Mouse (Mus musculus): ENCODE results near the gene Rgs10. TPM values are rescaled to one million over a fixed set of nuclear protein-coding genes. Genes with fewer than 3 reads are reported as not detected.

Gene Rgs10
- total RNA-seq, 2 experiments from 2014 or later: 47.2 to 48.8 TPM

GRCm38 (mm10) chr7:128414433-128414832 is 4.1 kb downstream of the Rgs10 start:
- DNase-seq (ENCODE audit: low spot score in 2 of 2): no peak
- intact Hi-C loops (cut with DNase I): no loop called here

DNA sequence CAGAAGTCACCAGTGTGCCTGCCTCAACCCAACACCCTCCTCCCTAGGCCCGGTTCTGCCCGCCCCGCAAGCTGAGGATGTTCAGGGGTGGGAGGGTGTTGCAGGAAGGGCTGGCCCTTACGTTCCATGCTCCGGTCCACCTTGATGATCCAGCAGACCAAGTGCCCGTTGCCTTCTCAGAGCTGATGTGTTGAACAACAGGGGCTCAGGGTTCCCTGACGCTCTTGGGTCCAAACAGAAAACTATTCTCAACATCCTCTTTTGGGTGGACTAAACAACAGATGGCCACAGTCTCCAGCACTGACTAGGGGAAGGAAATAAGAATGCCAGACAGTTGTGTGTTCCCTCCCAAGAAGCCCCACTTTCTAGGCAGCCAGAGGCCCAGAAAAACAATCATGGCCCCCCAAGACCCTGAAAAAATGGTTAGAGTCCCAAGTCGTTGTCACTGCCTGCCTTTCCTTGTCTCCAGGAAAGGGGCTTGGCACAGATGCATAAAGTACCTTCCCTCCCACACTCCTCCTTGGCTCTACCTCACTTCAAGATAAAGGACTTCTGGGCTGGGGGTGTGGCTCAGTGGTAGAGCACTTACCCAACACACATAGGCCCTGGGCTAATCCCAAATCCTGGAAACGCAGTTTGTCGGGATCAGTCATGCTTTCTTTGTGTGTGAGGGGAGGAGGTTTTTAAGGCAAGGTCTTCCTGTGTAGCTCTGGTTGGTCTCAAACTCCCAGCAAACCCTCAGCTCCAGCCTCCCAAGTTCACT is 6.3 kb downstream of the Rgs10 start:
- peak in 1 of 2 experiments; percentile 16 for DNase-seq (ENCODE audit: low spot score in 2 of 2)
- intact Hi-C loops (cut with DNase I): no loop called here

- intact Hi-C loops (cut with DNase I): no loop called here
- no peak for DNase-seq (ENCODE audit: low spot score in 2 of 2)
Measured at GRCm38 (mm10) chr7:128410708-128411413, 7.7 kb downstream of the Rgs10 start.

- DNase-seq (ENCODE audit: low spot score in 2 of 2): no peak
- intact Hi-C loops (cut with DNase I): no loop called here
Measured at GRCm38 (mm10) chr7:128408265-128408664, 10.3 kb downstream of the Rgs10 start.

GRCm38 (mm10) chr7:128403988-128404387 is 14.6 kb downstream of the Rgs10 start:
- DNase-seq (ENCODE audit: low spot score in 2 of 2): no peak
- intact Hi-C loops (cut with DNase I): no loop called here

DNA sequence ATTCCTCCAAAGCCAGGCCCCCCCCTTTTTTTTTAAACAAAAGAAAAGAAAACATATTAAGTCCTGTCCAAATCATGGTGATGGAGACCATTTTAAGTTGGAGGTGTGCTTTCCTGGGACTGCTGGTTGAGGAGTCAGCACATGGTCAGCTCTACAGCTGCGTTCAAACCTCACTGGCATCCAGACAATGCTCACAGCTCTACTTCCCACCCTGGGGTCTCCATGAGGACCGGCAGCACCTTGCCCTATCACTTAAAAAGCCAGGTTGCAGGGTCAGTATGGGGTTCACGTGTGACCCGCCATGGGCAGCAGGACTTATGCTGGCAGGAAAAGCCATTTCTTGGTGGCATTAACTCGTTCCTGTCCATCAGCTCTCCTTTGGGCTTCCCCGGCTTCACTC is 15.0 kb downstream of the Rgs10 start:
- intact Hi-C loops (cut with DNase I): no loop called here
- DNase-seq (ENCODE audit: low spot score in 2 of 2): no peak

DNA sequence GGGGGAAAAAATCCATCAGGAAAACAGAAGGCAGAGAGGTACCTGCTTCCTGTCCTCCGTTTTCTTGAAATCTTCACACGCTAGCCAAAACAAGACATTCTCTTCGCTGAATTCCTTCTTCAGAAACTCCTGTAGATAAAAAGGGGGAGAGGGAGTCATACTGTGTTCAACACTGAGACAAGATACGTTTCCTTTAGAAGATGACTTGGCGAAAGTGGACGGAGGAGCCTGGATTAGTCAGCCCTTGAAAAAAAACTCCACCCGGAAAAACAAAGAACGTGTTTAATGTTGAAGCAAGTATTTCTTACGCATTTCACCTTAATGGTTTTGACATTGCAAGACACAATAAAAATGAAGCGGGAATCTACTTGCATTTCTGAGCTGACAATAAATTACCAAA is 15.4 kb downstream of the Rgs10 start:
- no peak for DNase-seq (ENCODE audit: low spot score in 2 of 2)
- intact Hi-C loops (cut with DNase I): no loop called here

GRCm38 (mm10) chr7:128402577-128402976 is 16.0 kb downstream of the Rgs10 start:
- intact Hi-C loops (cut with DNase I): no loop called here
- DNase-seq (ENCODE audit: low spot score in 2 of 2): no peak

DNA sequence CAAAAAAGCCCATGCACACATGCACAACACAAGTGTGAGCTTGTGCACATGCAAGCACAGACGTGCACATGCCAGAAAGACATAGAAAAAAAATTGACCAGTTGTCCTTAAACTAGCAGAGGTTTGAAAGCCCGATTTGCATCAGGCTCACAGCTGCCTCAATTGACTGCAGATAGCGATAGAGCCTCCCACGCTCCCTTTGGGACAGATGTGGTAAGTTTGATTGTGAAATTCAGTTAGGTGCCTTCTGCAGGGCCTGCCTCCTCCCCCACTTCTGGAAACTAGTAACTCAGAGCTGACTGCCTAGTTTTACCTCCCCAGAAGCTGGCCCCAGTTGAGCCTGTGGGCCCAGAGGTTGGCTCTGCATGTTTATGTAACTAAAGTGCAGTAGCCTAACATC is 19.9 kb downstream of the Rgs10 start:
- DNase-seq (ENCODE audit: low spot score in 2 of 2): no peak
- intact Hi-C loops (cut with DNase I): no loop called here

- intact Hi-C loops (cut with DNase I): no loop called here
- no peak for DNase-seq (ENCODE audit: low spot score in 2 of 2)
Measured at GRCm38 (mm10) chr7:128397066-128397465, 21.5 kb downstream of the Rgs10 start.

DNA sequence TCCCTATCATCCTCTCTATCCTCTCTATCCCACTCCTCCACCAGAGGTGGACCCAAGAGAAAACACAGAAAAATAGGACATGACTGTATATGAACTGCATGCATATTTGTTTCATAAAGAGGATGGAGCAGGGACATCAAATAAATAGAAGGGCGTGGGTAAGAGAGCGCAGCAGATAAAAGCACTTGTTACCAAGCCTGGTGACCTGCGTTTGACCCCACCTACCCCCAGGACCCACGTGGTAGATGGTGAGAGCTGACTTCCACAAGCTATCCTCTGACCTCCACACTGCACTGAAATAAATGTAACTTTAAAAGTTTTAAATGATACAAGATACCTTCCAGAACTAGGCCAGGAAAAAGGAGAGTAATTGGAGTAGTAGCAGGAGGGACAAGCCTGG is 24.8 kb downstream of the Rgs10 start:
- no peak for DNase-seq (ENCODE audit: low spot score in 2 of 2)
- intact Hi-C loops (cut with DNase I): no loop called here

- DNase-seq (ENCODE audit: low spot score in 2 of 2): no peak
- intact Hi-C loops (cut with DNase I): no loop called here
Measured at GRCm38 (mm10) chr7:128392972-128393314, 25.6 kb downstream of the Rgs10 start.

- intact Hi-C loops (cut with DNase I): no loop called here
- peak; percentile 45 to 60 for DNase-seq (ENCODE audit: low spot score in 2 of 2)
Measured at GRCm38 (mm10) chr7:128392071-128392971, 26.2 kb downstream of the Rgs10 start.

DNA sequence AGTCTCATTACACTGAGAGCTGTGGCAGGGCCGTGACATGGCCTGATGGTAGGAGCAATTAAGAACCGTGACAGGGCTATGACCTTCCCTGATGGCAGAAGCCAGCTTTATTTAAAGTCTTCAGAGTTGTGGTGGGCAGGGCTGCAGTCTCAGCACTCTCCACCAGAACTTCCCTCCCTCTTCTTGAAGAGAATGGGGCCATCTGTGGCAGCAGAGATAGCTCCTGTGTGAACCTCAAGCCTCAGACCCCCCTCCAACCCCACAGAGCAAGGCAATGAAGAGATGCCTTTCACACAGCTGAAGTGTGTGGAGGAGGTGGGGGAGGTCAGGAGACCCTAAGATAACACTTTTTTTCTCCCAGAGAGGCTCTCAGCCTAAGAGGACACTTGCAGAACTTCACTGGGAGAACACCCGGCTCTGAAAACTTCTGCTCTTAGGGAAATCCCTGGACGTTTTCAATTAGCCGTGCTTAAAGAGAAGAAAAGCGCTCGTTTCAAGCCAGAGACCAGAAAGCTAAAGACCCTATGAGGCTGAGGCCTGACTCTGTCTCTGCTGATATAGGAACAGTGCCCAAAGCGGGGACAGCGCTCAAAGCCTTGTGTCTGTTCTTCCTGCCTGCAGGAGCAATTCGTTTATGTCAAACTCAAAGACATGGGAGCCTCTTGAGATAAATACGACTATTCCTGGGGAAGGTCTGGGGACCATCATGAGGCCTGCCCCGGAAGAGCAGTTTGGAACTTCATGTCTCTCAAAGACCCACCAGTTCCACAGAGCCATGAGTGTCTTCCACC is 27.1 kb downstream of the Rgs10 start:
- no peak for DNase-seq (ENCODE audit: low spot score in 2 of 2)

DNA sequence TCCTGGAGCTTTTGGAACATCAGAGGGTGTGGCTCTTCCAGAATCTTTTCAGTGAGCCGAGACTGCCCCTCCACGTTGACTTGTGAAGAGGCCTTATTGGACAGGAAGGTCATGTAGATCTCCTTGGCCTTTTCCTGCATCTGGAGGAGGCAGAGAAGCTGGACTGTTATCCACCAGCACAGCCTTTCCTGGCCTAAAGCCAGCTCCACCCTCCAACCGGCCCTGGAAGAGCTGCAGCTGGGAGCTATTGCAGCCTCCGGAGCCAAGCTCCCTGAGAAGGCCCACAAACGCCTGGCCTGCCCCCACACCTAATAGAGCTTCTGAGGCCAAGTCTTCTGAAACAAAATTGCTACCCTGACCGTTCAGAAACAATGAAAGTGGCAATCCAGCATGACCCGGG is 29.6 kb downstream of the Rgs10 start:
- intact Hi-C loops (cut with DNase I): no loop called here
- DNase-seq (ENCODE audit: low spot score in 2 of 2): peak in 1 of 2 experiments; percentile 43

More for the DNA sequence above, 27.1 kb downstream of the Rgs10 start:
- intact Hi-C loops (cut with DNase I): no loop called here

- DNase-seq (ENCODE audit: low spot score in 2 of 2): no peak
- intact Hi-C loops (cut with DNase I): no loop called here
Measured at GRCm38 (mm10) chr7:128383726-128384463, 34.7 kb downstream of the Rgs10 start.

GRCm38 (mm10) chr7:128383189-128383725 is 35.3 kb downstream of the Rgs10 start:
- no peak for DNase-seq (ENCODE audit: low spot score in 2 of 2)
- intact Hi-C loops (cut with DNase I): no loop called here

GRCm38 (mm10) chr7:128382527-128382860 is 36.1 kb downstream of the Rgs10 start:
- no peak for DNase-seq (ENCODE audit: low spot score in 2 of 2)
- intact Hi-C loops (cut with DNase I): no loop called here
